Mouse (Mus musculus) thymus, adult 2 months (tissue): ENCODE results near the gene Sppl2b.

Experiments used
- CTCF ChIP-seq: fragments of 200-500 bp; IDR thresholded peaks from 2 replicates; pipeline ENCODE4 v1.5.1; 2012; ENCODE audit warnings: mild to moderate bottlenecking, control low read depth, low read length, moderate library complexity, borderline replicate concordance; ENCODE audit not compliant: control insufficient read depth, poor library complexity, insufficient read depth; ENCODE audit errors: extremely low read depth
- POLR2A ChIP-seq: fragments of 200-500 bp; IDR thresholded peaks from 2 replicates; pipeline ENCODE4 v1.6.1; 2012; ENCODE audit warnings: mild to moderate bottlenecking, low read length, control low read depth, moderate library complexity; ENCODE audit not compliant: control insufficient read depth, poor library complexity, insufficient read depth; ENCODE audit errors: extremely low read depth

DNA sequence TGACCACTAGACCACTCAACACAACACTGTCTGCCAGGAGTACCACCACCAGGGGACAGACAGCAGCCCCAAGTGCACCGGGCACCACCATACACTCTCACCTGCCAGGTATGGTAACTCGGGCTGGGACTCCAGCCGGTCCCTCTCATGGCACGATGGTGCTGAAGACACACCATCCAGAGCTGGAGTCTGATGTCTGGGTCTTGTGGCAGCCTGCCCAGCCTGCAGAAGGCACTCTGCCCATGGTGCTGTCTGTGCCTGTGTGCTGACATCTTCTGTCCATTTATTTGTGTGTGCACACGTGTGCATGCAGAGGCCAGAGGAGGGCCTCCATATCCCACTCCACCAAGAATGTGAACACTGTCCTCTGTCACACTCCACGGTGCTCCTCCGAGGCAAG, 40.0 kb downstream of the Sppl2b start:
- TF ChIP-seq CTCF (no peak), POLR2A (no peak)
